Mouse (Mus musculus): ENCODE results near the gene Ttll12. TPM values are rescaled to one million over a fixed set of nuclear protein-coding genes. Genes with fewer than 3 reads are reported as not detected.

Ttll12 gene
- polyA plus RNA-seq, 1 experiment, result 26.1 TPM

DNA sequence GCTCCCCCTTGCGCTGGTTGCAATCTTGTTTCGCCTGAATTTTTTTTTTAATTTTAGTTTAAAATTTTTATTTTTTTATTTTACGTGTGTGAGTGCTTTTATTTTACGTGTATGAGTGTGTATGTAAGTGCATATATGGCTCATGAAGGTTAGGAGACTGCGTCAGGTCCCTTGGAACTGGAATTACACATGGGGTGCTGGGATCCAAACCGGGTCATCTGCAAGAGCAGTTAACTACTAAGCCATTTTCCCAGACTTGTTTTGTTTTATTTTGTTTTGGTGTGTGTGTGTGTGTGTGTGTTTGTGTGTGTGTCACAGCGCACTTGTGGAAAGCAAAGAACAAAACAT is 381 bp upstream of the Ttll12 start:
- H3K4me1 ChIP-seq (ENCODE audit: control insufficient read depth, insufficient read depth, low read length), result peaks cover 3% of the 10 kb centered on the region
- H3K27ac ChIP-seq (ENCODE audit: insufficient read depth, low read length), result no peak overlapping the region
- peak overlapping the region; percentile 40 for H3K4me3 ChIP-seq (ENCODE audit: insufficient read depth, low read length)
- TF ChIP-seq POLR2A (IDR thresholded peaks at IDR 0.05; ENCODE audit: low read depth, low read length), result no peak
- TF ChIP-seq CTCF (IDR thresholded peaks at IDR 0.05; ENCODE audit: borderline replicate concordance, insufficient read depth, low read length), result no peak

DNA sequence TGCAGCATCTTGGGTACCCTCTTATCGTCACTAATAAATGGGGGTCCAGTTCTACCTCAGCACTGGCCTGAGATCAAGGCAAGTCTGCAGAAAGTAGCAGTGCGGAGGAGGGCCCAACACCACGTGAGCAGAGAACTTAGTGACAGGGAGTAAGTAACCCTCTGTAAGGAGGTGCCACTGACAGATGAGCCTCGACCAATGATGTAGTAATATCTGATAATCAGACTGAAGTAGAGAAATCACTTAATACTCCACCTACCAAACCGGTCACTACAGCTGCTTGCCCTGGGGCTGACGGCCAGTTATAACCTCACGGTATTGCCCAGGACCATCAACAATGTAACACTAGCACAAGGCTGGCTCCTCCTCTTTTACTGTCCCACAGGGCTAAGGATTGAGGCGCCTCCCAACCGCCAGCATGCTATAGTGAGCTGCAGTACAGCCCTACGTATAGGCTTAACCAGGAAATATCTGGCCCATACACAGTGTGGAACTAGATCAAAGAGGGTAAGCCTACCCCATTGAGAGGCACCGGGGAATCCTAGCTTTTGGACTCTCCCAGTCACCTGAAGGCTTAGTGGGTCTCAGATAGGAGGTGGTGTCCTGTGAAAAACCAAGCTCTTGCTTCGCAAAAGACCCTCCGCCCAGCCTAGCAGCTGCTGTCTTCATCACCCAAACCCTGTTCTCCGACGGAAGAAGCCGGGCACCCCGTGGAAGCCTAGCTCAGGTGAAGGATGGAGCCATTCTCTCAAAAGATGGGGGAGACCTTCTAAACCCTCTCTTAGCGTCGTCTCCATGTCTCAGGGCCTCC is 1.1 kb downstream of the Ttll12 start:
- no peak for TF ChIP-seq CTCF (IDR thresholded peaks at IDR 0.05; ENCODE audit: borderline replicate concordance, insufficient read depth, low read length)
- TF ChIP-seq POLR2A (IDR thresholded peaks at IDR 0.05; ENCODE audit: low read depth, low read length), result peak; percentile 47
- Histone ChIP-seq H3K4me1 (ENCODE audit: control insufficient read depth, insufficient read depth, low read length) (peaks cover 3% of the 10 kb centered on the region), H3K4me3 (ENCODE audit: insufficient read depth, low read length) (peak overlapping the region; percentile 93), H3K27ac (ENCODE audit: insufficient read depth, low read length) (peak overlapping the region; percentile 34; the same call in 1 of the 2 replicates)

DNA sequence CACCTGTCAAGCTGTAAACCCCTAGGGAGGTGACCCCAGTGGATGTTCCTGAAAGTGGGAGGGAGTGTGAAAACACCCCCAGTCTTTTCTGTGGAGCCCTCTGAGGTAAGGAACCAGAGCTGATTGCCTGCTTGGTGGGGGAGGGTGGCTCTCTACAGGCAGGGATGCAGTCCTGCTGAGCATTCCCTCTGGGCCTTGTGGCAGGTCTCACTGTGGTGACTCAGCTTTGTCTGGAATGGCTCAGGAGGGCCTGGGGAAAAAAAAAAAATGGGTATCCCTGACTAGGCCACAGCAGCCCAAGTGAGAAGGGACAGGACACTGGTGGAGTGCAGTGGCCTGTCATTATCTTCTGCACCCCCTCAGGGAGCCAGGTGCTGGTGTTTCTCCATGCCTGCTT is 1.8 kb downstream of the Ttll12 start:
- no peak for TF ChIP-seq CTCF (IDR thresholded peaks at IDR 0.05; ENCODE audit: borderline replicate concordance, insufficient read depth, low read length)
- TF ChIP-seq POLR2A (IDR thresholded peaks at IDR 0.05; ENCODE audit: low read depth, low read length), result no peak
- Histone ChIP-seq H3K4me3 (ENCODE audit: insufficient read depth, low read length) (peak overlapping the region; percentile 93), H3K27ac (ENCODE audit: insufficient read depth, low read length) (peak overlapping the region; percentile 21; the same call in 1 of the 2 replicates), H3K4me1 (ENCODE audit: control insufficient read depth, insufficient read depth, low read length) (peaks cover 3% of the 10 kb centered on the region)

DNA sequence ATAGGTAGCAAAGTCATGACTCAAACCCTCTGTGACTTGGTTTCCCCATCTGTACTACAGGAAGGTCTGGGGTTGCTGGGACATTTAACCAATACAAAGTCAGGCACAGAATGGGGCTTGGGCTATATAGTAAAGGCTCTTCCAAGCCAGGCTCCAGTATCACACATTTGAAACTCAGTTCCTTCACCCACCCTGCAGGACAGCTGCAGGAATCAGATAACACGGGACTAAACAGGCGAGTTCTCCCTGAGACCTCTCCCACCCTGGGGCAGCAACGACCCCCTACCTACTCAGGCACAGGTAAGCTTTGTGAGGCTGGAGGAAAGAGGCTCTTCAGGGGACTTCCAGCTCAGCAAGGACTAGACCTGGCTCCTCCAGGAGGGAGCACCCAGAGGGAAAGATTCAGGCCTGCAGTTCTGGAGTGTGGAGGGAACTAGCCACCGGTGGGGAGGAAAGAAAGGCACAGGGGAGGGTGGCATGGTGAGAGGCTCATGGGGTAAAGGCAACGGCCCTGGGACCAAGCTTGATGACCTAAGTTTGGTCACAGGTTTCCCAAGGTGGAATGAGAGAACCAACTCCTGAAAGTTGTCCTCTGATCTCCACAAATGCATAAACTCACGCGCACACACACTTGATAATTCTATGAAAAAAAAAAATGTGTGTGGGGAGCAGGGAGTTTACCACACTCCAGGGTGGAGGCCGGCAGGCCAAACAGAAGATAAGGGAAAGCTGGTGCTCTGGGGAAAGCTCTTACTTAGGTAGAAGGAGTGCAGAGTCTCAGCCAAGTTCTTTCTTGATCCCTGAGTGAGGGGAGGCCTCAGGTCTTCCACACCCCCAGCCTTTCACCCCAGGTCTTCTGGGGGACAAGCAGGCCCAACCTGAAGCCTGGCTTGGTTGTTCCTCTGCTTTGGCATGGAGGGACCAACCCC is 2.4 kb downstream of the Ttll12 start:
- TF ChIP-seq POLR2A (IDR thresholded peaks at IDR 0.05; ENCODE audit: low read depth, low read length) (no peak), CTCF (IDR thresholded peaks at IDR 0.05; ENCODE audit: borderline replicate concordance, insufficient read depth, low read length) (no peak)
- no peak overlapping the region for H3K4me3 ChIP-seq (ENCODE audit: insufficient read depth, low read length)
- H3K4me1 ChIP-seq (ENCODE audit: control insufficient read depth, insufficient read depth, low read length), result peaks cover 3% of the 10 kb centered on the region
- H3K27ac ChIP-seq (ENCODE audit: insufficient read depth, low read length), result no peak overlapping the region

DNA sequence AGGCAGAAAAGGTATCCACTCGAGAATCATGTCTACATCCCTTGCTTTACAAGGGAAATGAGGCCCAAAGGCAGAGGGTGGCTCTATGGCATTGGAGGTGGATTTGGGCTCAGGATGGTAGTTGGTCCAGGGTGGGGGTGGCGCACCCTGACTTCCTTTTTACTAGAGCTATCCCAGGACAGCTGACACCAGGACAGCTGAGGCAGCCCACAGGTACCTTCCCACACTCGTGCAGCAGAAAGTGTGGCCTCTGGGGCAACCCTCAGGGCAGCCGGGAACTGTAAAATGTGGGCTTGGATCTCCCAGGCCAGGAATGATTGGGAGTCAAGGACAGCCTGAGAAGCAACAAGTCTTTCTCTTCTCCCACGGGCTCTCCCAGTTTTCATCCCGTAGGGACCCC is 3.2 kb downstream of the Ttll12 start:
- Histone ChIP-seq H3K27ac (ENCODE audit: insufficient read depth, low read length) (no peak overlapping the region), H3K4me1 (ENCODE audit: control insufficient read depth, insufficient read depth, low read length) (peaks cover 3% of the 10 kb centered on the region), H3K4me3 (ENCODE audit: insufficient read depth, low read length) (no peak overlapping the region)
- TF ChIP-seq CTCF (IDR thresholded peaks at IDR 0.05; ENCODE audit: borderline replicate concordance, insufficient read depth, low read length) (no peak), POLR2A (IDR thresholded peaks at IDR 0.05; ENCODE audit: low read depth, low read length) (no peak)

DNA sequence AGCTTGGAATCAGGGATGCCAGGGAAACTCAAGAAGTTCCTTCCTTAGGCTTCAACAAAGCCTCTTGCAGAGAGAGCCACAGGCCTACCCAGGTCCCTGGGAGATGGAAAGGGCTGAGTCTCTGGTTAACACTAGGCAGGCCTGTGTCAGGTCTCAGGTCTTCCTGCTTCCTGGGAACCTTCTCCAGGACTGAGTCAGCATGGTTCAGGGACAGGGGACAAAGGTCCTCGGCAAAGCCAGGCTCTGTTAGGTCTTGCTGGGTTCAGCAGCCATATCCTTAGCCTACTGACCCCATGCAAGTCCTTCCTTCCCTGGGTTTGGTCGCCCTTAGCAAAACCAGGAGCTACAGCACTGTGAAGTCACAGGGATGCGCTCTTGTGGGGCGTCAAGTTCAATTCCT is 4.1 kb downstream of the Ttll12 start:
- no peak overlapping the region for H3K4me3 ChIP-seq (ENCODE audit: insufficient read depth, low read length)
- peaks cover 3% of the 10 kb centered on the region for H3K4me1 ChIP-seq (ENCODE audit: control insufficient read depth, insufficient read depth, low read length)
- no peak for TF ChIP-seq POLR2A (IDR thresholded peaks at IDR 0.05; ENCODE audit: low read depth, low read length)
- TF ChIP-seq CTCF (IDR thresholded peaks at IDR 0.05; ENCODE audit: borderline replicate concordance, insufficient read depth, low read length), result no peak
- H3K27ac ChIP-seq (ENCODE audit: insufficient read depth, low read length), result no peak overlapping the region

DNA sequence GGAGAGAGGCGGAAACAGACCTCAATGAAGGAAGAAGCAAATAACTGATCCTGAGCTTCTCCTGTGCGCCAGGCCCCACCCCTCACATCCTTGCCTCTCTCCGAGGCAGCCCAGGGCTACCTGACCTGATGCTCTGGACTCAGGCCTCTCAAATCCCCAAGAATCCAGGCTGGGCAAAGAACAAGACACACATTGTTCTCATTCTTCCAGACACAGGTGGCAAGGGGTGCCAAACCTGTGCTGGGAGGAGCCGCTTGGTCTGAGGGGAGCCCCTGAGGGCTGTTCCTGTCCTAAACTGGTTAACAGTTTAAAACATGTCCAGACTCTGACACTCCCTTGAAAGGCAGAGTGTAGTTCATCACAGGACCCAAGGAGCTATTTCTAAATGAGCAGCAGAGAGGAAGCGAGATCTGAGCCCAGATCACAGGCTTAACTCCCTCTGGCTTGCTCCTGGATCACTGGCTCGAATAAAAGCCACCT is 10.2 kb downstream of the Ttll12 start:
- Histone ChIP-seq H3K4me1 (ENCODE audit: control insufficient read depth, insufficient read depth, low read length) (no peaks in the 10 kb centered on the region), H3K27ac (ENCODE audit: insufficient read depth, low read length) (no peak overlapping the region), H3K4me3 (ENCODE audit: insufficient read depth, low read length) (no peak overlapping the region)
- TF ChIP-seq CTCF (IDR thresholded peaks at IDR 0.05; ENCODE audit: borderline replicate concordance, insufficient read depth, low read length), result no peak
- no peak for TF ChIP-seq POLR2A (IDR thresholded peaks at IDR 0.05; ENCODE audit: low read depth, low read length)

DNA sequence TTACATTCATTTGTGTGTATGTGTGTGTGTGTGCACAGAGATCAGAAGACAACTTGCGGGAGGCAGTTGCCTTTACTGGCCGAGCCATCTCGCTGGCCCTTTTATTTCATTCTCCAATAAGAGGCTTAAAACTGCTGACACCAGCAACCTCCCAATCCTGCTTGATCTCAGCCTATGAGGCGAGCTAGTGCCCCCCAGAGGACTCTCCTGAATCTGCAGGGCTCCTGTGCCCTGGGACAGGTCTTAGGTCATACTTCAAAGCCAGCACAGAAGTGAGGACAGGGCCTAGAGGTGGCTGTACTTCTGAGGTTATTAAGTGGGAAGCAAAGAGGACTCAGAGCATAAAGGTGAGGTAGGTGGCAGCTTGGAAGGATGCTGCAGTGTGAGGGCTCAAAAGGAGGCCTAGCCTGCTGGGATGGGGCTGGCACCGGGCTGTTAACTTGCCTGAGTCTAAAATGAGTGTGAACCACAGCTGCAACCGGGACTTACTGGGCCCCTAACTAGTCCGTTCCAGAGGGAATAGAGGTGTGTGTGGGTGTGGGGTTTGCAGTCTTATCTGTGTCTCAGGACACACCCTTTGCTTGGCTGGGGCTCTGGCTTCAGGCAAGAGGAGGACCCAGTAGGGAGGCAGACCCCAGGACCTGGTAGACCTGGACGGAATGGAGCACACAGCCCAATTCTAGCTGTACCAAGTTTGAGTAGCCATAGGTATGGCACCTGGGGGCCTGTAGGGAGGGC is 11.4 kb downstream of the Ttll12 start:
- Histone ChIP-seq H3K4me1 (ENCODE audit: control insufficient read depth, insufficient read depth, low read length) (no peaks in the 10 kb centered on the region), H3K4me3 (ENCODE audit: insufficient read depth, low read length) (no peak overlapping the region), H3K27ac (ENCODE audit: insufficient read depth, low read length) (no peak overlapping the region)
- TF ChIP-seq POLR2A (IDR thresholded peaks at IDR 0.05; ENCODE audit: low read depth, low read length) (no peak), CTCF (IDR thresholded peaks at IDR 0.05; ENCODE audit: borderline replicate concordance, insufficient read depth, low read length) (0 out of 2 replicates have a peak, but pooled peaks have one; percentile 28)

DNA sequence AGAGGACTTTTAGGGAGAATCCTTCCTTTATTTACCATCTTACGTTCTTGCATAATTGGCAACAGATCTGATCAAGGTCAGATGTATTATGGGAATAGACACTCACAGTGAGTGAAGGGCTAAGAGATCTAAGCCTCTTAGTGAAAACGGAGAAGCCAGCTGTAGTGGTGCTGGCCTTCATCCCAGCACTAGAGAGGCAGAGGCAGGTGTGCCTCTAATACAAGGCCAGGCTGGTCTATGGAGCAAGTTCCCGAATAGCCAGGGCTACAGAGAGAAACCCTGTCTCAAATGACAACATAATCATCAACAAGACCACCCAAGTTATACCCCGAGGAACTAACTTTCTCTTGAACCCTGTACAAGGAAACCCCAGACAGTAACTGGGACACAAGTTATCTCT is 12.0 kb downstream of the Ttll12 start:
- Histone ChIP-seq H3K27ac (ENCODE audit: insufficient read depth, low read length) (no peak overlapping the region), H3K4me3 (ENCODE audit: insufficient read depth, low read length) (no peak overlapping the region), H3K4me1 (ENCODE audit: control insufficient read depth, insufficient read depth, low read length) (no peaks in the 10 kb centered on the region)
- no peak for TF ChIP-seq CTCF (IDR thresholded peaks at IDR 0.05; ENCODE audit: borderline replicate concordance, insufficient read depth, low read length)
